Mouse (Mus musculus) ES-Bruce4 (cell line): ENCODE results near the gene Kcnk2.

Experiments used
- CTCF ChIP-seq: IDR thresholded peaks from one replicate; pipeline ENCODE4 v1.8.1; 2011; ENCODE audit warnings: low read depth, low read length
- EP300 ChIP-seq: IDR thresholded peaks from 2 replicates; pipeline ENCODE4 v1.6.1; 2011; ENCODE audit warnings: low read depth, low read length; ENCODE audit not compliant: insufficient read depth
- POLR2A ChIP-seq: IDR thresholded peaks from one replicate; pipeline ENCODE4 v1.8.1; 2011; ENCODE audit warnings: low read length; ENCODE audit not compliant: insufficient read depth

DNA sequence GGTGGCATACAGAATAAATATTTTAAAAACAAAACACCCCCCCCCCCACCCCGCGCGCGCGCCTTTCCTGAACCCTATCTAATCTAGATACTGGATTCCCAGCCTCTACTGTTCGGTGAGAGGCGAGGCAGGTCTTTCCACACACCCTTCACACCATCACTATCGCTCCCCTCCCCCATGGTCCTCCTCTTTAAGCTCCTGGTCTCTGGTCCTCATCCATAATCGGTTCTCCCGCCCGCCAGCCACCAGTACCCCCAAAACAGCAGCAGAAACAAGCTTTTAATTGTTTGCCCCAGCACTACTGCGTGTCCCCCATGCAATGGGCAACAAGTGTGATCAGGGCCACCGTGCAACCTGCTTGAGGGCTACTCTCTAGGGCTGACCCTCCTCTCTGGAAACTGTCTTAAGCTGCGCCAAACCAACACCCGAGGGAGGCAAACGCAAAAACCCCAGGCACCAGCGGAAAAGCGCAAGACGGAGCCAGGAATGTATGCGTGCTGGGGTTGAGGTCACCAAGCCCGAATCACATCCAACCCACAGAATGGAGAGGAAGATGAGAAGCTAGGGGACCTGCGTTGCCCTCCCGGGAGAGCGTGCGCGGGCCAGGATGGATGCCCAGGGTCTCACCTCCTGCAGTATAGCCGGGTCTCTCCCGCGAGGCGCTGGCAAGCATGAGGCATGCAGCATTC lies 59.5 kb downstream of the Kcnk2 start:
- no peak for TF ChIP-seq POLR2A
- no peak for TF ChIP-seq CTCF
- no peak for TF ChIP-seq EP300
